Mouse (Mus musculus): ENCODE data around the gene Gpr158.

DNA sequence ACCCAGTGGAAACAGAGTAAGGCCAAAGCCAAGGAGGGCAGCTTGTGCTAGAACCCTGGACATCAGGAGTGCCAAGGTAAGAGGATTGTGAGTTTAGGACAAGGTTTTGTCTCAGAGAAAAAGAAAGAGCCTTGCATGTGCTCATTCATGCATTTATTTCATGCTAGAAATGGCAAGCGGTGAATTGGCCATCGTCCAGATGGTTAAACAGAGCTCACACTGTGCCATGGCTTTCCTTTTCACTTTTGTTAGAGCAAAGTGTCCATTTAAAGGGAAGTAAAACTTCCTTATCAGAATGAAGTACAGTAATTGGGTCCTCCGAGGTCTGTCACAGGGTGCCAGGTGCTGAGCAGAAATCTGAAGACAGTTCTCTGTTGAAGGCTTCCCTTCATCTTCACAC lies 38.3 kb downstream of the Gpr158 start:
- TF ChIP-seq CTCF (IDR thresholded peaks at IDR 0.05; ENCODE audit: low read depth, low read length) = no peak
- no peak for TF ChIP-seq POLR2A (IDR thresholded peaks at IDR 0.05; ENCODE audit: borderline replicate concordance, low read depth, low read length)
